In genomic region chr19:7020224-7020641, GRCm38 (mm10) we compare ENCODE assay signal across 9 mouse cellular contexts. TPM values are rescaled to one million over a fixed set of nuclear protein-coding genes. Genes with fewer than 3 reads are reported as not detected.
DNase-seq lines count a peak whose midpoint lies in the region; ATAC-seq and TF ChIP-seq lines count a peak whose summit lies in the region.
"Had no signal": no experiment of that assay in that cellular context is flagged by ENCODE, and none has a peak within 500 bp of the region (broad histone marks: within the 10 kb centered on the region; RNA-seq: fewer than 3 reads in every experiment).

No protein-coding gene starts in this region.

- H3K4me3 ChIP-seq in layer of hippocampus, adult 2 months: no peak overlapping the region
- no peak overlapping the region for H3K4me3 ChIP-seq in bone marrow macrophage, adult 2 months (ENCODE audit: insufficient read depth, low read length)
- no peak overlapping the region for H3K4me3 ChIP-seq in forebrain, embryonic 13.5 days
- H3K4me3 ChIP-seq in intestine, postnatal 0 days (ENCODE audit: low read depth, low read length): no peak overlapping the region
- no peak overlapping the region for H3K4me3 ChIP-seq in lung, adult 2 months (replicated peaks; ENCODE audit: extremely low read depth, low read depth, low read length)
- H3K4me3 ChIP-seq: embryonic facial prominence, embryonic 13.5 days had no signal

- H3K36me3 ChIP-seq in forebrain, embryonic 13.5 days (ENCODE audit: poor library complexity, severe bottlenecking): peaks cover 80% of the 10 kb centered on the region
- peaks cover 46% of the 10 kb centered on the region for H3K36me3 ChIP-seq in intestine, postnatal 0 days (ENCODE audit: control insufficient read depth, insufficient read depth)

- H3K27ac ChIP-seq in layer of hippocampus, adult 2 months: no peak overlapping the region; the same call in 1 of the 2 replicates
- H3K27ac ChIP-seq in bone marrow macrophage, adult 2 months (ENCODE audit: insufficient read depth, low read depth, low read length): peak overlapping the region; percentile 99
- H3K27ac ChIP-seq in forebrain, embryonic 13.5 days: 0 out of 2 replicates have a peak overlapping the region, but pooled peaks have one; percentile 37
- peak overlapping the region; percentile 36 for H3K27ac ChIP-seq in intestine, postnatal 0 days (ENCODE audit: low read depth, low read length)
- H3K27ac ChIP-seq: embryonic facial prominence, embryonic 13.5 days had no signal

- no peak overlapping the region for H3K9ac ChIP-seq in forebrain, embryonic 13.5 days
- no peak overlapping the region for H3K9ac ChIP-seq in intestine, postnatal 0 days (ENCODE audit: low read depth, low read length)
- H3K9ac ChIP-seq: embryonic facial prominence, embryonic 13.5 days had no signal

- no peak for TF ChIP-seq POLR2A in bone marrow macrophage, adult 2 months (IDR thresholded peaks at IDR 0.05; ENCODE audit: borderline replicate concordance, low read depth, low read length)
- TF ChIP-seq POLR2A in lung, adult 2 months (IDR thresholded peaks at IDR 0.05; ENCODE audit: borderline replicate concordance, extremely low read depth, low read depth, low read length): no peak

- no peaks in the 10 kb centered on the region for H3K9me3 ChIP-seq in forebrain, embryonic 13.5 days (replicated peaks)
- H3K9me3 ChIP-seq in intestine, postnatal 0 days (ENCODE audit: control insufficient read depth): no peaks in the 10 kb centered on the region
- H3K9me3 ChIP-seq: embryonic facial prominence, embryonic 13.5 days had no signal

- whole genome bisulfite sequencing in forebrain, embryonic 13.5 days: 49% methylated on average over 3 of the region's 3 CpGs
- WGBS in intestine, postnatal 0 days: 40% methylated on average over 3 of the region's 3 CpGs
- 40% methylated on average over 3 of the region's 3 CpGs for WGBS in lung, adult 2 months

- no peak overlapping the region for H3K4me2 ChIP-seq in forebrain, embryonic 13.5 days
- no peak overlapping the region for H3K4me2 ChIP-seq in intestine, postnatal 0 days (replicated peaks; ENCODE audit: low read depth)
- H3K4me2 ChIP-seq: embryonic facial prominence, embryonic 13.5 days had no signal

- no peaks in the 10 kb centered on the region for H3K27me3 ChIP-seq in forebrain, embryonic 13.5 days
- no peaks in the 10 kb centered on the region for H3K27me3 ChIP-seq in intestine, postnatal 0 days (replicated peaks; ENCODE audit: control insufficient read depth, insufficient read depth, low read length)
- H3K27me3 ChIP-seq: embryonic facial prominence, embryonic 13.5 days had no signal

- no peak for DNase-seq in layer of hippocampus, adult 2 months (ENCODE audit: low spot score in 2 of 2)
- no peak for DNase-seq in layer of hippocampus, adult 11-12 months (ENCODE audit: low spot score)
- DNase-seq in lung, adult 2 months: peak; percentile 37
- DNase-seq in retina, adult 2 months (ENCODE audit: low read depth, low spot score): peak; percentile 53
- no peak for DNase-seq in right cerebral cortex, postnatal 10 days (ENCODE audit: low spot score in 2 of 2)

- ATAC-seq in forebrain, embryonic 13.5 days: peak; percentile 19; the same call in 1 of the 2 replicates
- peak; percentile 71 for ATAC-seq in intestine, postnatal 0 days

- TF ChIP-seq CTCF in layer of hippocampus, adult 2 months (conservative IDR thresholded peaks at IDR 0.05): peak; percentile 81
- TF ChIP-seq CTCF in bone marrow macrophage, adult 2 months (IDR thresholded peaks at IDR 0.05; ENCODE audit: low read depth, low read length): peak; percentile 90
- TF ChIP-seq CTCF in intestine, postnatal 0 days (IDR thresholded peaks at IDR 0.05; ENCODE audit: low read depth): peak; percentile 91
- TF ChIP-seq CTCF in lung, adult 2 months (IDR thresholded peaks at IDR 0.05; ENCODE audit: insufficient read depth, low read length): peak; percentile 76

- H3K4me1 ChIP-seq in bone marrow macrophage, adult 2 months (ENCODE audit: control insufficient read depth, insufficient read depth, low read length): peaks cover 19% of the 10 kb centered on the region
- no peaks in the 10 kb centered on the region for H3K4me1 ChIP-seq in forebrain, embryonic 13.5 days
- no peaks in the 10 kb centered on the region for H3K4me1 ChIP-seq in intestine, postnatal 0 days (replicated peaks; ENCODE audit: control insufficient read depth, insufficient read depth, low read length)
- no peaks in the 10 kb centered on the region for H3K4me1 ChIP-seq in lung, adult 2 months (ENCODE audit: control insufficient read depth, insufficient read depth, low read length)
- H3K4me1 ChIP-seq: embryonic facial prominence, embryonic 13.5 days had no signal

RNA-seq across cellular contexts. Expression of gene Fermt3, which starts 1.0 kb away (rescaled TPM):
- total RNA-seq in layer of hippocampus, adult 2 months (2021): 1 to 10 TPM; 3.6 to 5.0 TPM
- polyA plus RNA-seq in bone marrow macrophage, adult 2 months (2012; ENCODE audit: insufficient read depth, insufficient read length, missing spikeins): 179 and 190 TPM in 2 replicates
- polyA plus RNA-seq in forebrain, embryonic 13.5 days (2015; fragmentation: Nextera tagmentation; extraction: Ambion mirVana): 3.0 and 3.9 TPM in 2 replicates
- 8.9 and 9.3 TPM in 2 replicates for polyA plus RNA-seq in intestine, postnatal 0 days (2015; fragmentation: Nextera tagmentation; extraction: Ambion mirVana)
- polyA plus RNA-seq in lung, adult 2 months (2012; rRNA removed): 36.8 and 41.6 TPM in 2 replicates

RNA-seq across cellular contexts. Expression of gene Stip1, which starts 19.5 kb away (rescaled TPM):
- total RNA-seq in layer of hippocampus, adult 2 months (2021): 100 to 1,000 TPM; 179 to 195 TPM
- polyA plus RNA-seq in bone marrow macrophage, adult 2 months (2012; ENCODE audit: insufficient read depth, insufficient read length, missing spikeins): 54.7 and 56.2 TPM in 2 replicates
- 289 and 311 TPM in 2 replicates for polyA plus RNA-seq in forebrain, embryonic 13.5 days (2015; fragmentation: Nextera tagmentation; extraction: Ambion mirVana)
- polyA plus RNA-seq in intestine, postnatal 0 days (2015; fragmentation: Nextera tagmentation; extraction: Ambion mirVana): 46.2 and 47.8 TPM in 2 replicates
- polyA plus RNA-seq in lung, adult 2 months (2012; rRNA removed): 25.0 and 31.4 TPM in 2 replicates

RNA-seq across cellular contexts. Expression of gene Trpt1, which starts 24.3 kb away (rescaled TPM):
- 10 to 100 TPM; 17.4 to 19.2 TPM for total RNA-seq in layer of hippocampus, adult 2 months (2021)
- 1.7 and 2.5 TPM in 2 replicates for polyA plus RNA-seq in bone marrow macrophage, adult 2 months (2012; ENCODE audit: insufficient read depth, insufficient read length, missing spikeins)
- 15.2 and 16.9 TPM in 2 replicates for polyA plus RNA-seq in forebrain, embryonic 13.5 days (2015; fragmentation: Nextera tagmentation; extraction: Ambion mirVana)
- polyA plus RNA-seq in intestine, postnatal 0 days (2015; fragmentation: Nextera tagmentation; extraction: Ambion mirVana): 7.6 and 10.2 TPM in 2 replicates
- 15.1 and 15.6 TPM in 2 replicates for polyA plus RNA-seq in lung, adult 2 months (2012; rRNA removed)

RNA-seq across cellular contexts. Expression of gene Nudt22, which starts 24.3 kb away (rescaled TPM):
- total RNA-seq in layer of hippocampus, adult 2 months (2021): 10 to 100 TPM; 13.2 to 15.5 TPM
- 9.6 and 11.1 TPM in 2 replicates for polyA plus RNA-seq in bone marrow macrophage, adult 2 months (2012; ENCODE audit: insufficient read depth, insufficient read length, missing spikeins)
- polyA plus RNA-seq in forebrain, embryonic 13.5 days (2015; fragmentation: Nextera tagmentation; extraction: Ambion mirVana): 19.1 TPM in 2 replicates
- polyA plus RNA-seq in intestine, postnatal 0 days (2015; fragmentation: Nextera tagmentation; extraction: Ambion mirVana): 50.4 and 51.9 TPM in 2 replicates
- polyA plus RNA-seq in lung, adult 2 months (2012; rRNA removed): 27.5 and 29.9 TPM in 2 replicates

RNA-seq across cellular contexts. Expression of gene Dnajc4, which starts 27.9 kb away (rescaled TPM):
- 10 to 100 TPM; 26.1 to 27.6 TPM for total RNA-seq in layer of hippocampus, adult 2 months (2021)
- polyA plus RNA-seq in bone marrow macrophage, adult 2 months (2012; ENCODE audit: insufficient read depth, insufficient read length, missing spikeins): 26.8 and 32.2 TPM in 2 replicates
- 19.1 and 19.8 TPM in 2 replicates for polyA plus RNA-seq in forebrain, embryonic 13.5 days (2015; fragmentation: Nextera tagmentation; extraction: Ambion mirVana)
- 32.3 and 35.1 TPM in 2 replicates for polyA plus RNA-seq in intestine, postnatal 0 days (2015; fragmentation: Nextera tagmentation; extraction: Ambion mirVana)
- 36.9 and 38.9 TPM in 2 replicates for polyA plus RNA-seq in lung, adult 2 months (2012; rRNA removed)

Comparison
In these comparisons a context has a peak if more than half of its experiments do, and no peak if none do; other contexts are left out.
1. DNase-seq: peak in lung, adult 2 months (single experiment) and retina, adult 2 months (single experiment); none in layer of hippocampus, adult 2 months (0 of 2), layer of hippocampus, adult 11-12 months (single experiment) and right cerebral cortex, postnatal 10 days (0 of 2).
2. Peak in every context shown above with its lines, with median percentiles within 50 percentile points of each other: CTCF ChIP-seq.